Mouse (Mus musculus) CH12.LX (cell line): ENCODE measurements at regions not wholly inside any gene's neighbourhood (a gene's known extent, or its start where the extent isn't known, plus 50 kb on each side); places are given as distances from the start of the nearest gene placed in this dataset.

ENCODE experiments used
- CHD2 ChIP-seq: IDR thresholded peaks from 2 replicates; pipeline ENCODE4 v1.6.1; 2011; ENCODE audit warnings: low read length, improper control_type of control experiment
- EP300 ChIP-seq: IDR thresholded peaks from 2 replicates; pipeline ENCODE4 v1.6.1; 2011; ENCODE audit warnings: low read length, improper control_type of control experiment
- ETS1 ChIP-seq: conservative IDR thresholded peaks from 2 replicates; pipeline ENCODE4 v1.6.1; 2012; ENCODE audit warnings: low read depth, mild to moderate bottlenecking, inconsistent platforms, low read length, improper control_type of control experiment, moderate library complexity
- POLR2A ChIP-seq: IDR thresholded peaks from 2 replicates; pipeline ENCODE4 v1.6.1; 2011; ENCODE audit warnings: low read depth, mild to moderate bottlenecking, improper control_type of control experiment, low read length
- TCF12 ChIP-seq: IDR thresholded peaks from 2 replicates; pipeline ENCODE4 v1.6.1; 2014; ENCODE audit warnings: low read depth, mild to moderate bottlenecking, inconsistent platforms, low read length, improper control_type of control experiment

- TF ChIP-seq TCF12, result no peak
- no peak for TF ChIP-seq ETS1
- peak; percentile 24; the same call in 1 of the 2 replicates for TF ChIP-seq EP300
- TF ChIP-seq CHD2, result no peak
- TF ChIP-seq POLR2A, result no peak
Observed at GRCm38 (mm10) chr12:12172087-12172823, 89.7 kb upstream of the Fam49a start.
